Mouse (Mus musculus) CD4-positive, CD25-positive, alpha-beta regulatory T cell, adult 2 months (primary cell): ENCODE results near the gene Tmem44.
A peak's percentile ranks its signal among the peaks of the same experiment; 100 is the strongest.

Experiments
- DNase-seq: peaks from one replicate; pipeline ENCODE4 v3.0.0-alpha.2; 2012; ENCODE audit warnings: low read depth, low spot score

The Tmem44 gene

DNA sequence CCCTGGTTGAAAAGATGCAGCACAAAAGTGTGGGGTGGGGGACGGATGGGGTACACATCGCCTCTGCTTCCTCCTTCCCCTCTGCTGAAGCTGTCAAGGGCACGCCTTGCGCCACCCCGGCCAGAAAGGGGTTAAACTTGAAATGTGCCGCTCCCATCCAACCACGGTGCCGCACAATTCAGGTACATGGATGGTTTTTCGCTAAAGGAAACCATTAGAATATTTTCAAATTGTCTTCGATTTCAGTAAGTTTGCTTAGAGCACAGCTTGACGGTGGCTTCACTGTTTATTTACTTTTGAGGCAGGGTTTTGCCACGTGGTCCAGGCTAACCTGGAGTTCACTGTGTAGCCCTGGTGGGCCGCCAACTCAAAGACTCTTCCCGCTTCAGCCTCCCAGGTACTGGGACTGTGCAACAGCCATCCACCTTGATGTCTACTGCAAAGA lies at the start of gene Tmem44:
Tmem44 (minus strand) TSS at position 95 of the 445 bp plus-strand sequence.
- DNase-seq: no peak

GRCm38 (mm10) chr16:30599491-30600268 lies 49.0 kb upstream of the Tmem44 start, which contains the start of gene Fam43a:
Gene Fam43a, plus strand, starts transcription at chr16:30599723.
- DNase-seq: peak; percentile 85

- peak; percentile 90 for DNase-seq
Observed at GRCm38 (mm10) chr16:30596959-30597681, 46.5 kb upstream of the Tmem44 start.

GRCm38 (mm10) chr16:30595835-30596557 lies 45.4 kb upstream of the Tmem44 start:
- no peak for DNase-seq

GRCm38 (mm10) chr16:30595356-30595755 lies 44.7 kb upstream of the Tmem44 start:
- DNase-seq: no peak

DNA sequence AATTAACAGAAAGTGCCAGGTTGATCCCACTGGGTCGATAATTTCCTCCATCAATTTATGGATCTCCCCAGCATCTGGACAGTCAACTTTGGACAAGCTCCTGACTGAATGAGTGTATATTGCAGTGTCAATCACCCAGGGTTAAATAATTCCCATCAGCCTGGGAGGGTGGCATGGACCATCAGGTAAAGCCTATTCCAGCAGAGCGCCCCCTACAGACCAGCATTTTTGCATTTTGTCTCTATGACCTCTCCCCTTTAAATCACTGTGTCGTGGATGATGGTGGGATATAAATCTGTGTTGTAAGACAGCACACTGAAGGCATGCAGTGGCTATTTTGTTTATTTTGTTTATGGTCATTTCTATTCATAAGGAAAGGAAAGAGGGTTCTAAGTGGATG lies 41.3 kb upstream of the Tmem44 start:
- peak; percentile 42 for DNase-seq

DNA sequence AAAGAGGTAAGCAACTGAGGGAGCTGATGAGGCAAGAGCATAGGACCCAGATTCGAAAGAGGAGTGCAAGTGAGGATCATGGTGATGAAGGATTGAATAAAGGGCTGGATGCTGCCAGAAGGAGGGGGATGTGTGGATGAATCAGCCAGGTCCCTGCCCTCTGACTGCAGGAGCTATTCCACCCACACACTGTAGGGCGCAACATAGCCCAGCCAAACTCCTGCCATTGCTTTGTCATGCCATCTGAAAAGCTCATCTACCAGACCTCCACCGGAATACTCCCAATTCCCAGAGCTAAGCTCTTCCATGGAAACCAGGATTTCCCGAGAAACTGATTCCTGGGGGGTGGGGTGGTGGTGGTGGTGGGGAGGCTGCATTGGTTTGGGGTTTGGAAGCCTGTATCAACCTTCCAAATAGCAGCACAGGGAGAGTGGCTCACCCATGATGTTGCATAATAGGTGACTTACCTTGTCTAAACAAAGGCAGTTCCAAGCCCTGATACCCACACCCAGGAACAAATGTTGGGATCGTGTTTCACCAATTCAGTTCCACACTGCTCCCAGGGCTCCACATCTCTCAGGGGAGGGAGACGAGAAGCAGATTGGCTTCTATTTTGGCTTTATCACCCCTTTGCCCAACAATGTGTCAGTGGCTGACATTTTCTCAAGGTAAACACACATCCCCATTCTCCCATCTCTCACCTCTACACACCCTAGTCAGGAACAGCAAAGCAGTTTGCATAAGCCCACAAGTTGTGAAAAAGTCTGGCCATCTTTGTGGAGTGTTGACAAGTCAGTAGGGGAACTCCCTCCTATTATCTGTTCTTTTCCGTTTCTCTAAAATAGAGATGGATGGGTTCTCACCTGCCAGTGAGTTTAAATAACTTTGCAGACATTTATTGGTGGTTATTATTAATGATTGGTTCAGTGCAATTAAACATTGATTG lies 39.9 kb upstream of the Tmem44 start:
- DNase-seq: no peak

DNA sequence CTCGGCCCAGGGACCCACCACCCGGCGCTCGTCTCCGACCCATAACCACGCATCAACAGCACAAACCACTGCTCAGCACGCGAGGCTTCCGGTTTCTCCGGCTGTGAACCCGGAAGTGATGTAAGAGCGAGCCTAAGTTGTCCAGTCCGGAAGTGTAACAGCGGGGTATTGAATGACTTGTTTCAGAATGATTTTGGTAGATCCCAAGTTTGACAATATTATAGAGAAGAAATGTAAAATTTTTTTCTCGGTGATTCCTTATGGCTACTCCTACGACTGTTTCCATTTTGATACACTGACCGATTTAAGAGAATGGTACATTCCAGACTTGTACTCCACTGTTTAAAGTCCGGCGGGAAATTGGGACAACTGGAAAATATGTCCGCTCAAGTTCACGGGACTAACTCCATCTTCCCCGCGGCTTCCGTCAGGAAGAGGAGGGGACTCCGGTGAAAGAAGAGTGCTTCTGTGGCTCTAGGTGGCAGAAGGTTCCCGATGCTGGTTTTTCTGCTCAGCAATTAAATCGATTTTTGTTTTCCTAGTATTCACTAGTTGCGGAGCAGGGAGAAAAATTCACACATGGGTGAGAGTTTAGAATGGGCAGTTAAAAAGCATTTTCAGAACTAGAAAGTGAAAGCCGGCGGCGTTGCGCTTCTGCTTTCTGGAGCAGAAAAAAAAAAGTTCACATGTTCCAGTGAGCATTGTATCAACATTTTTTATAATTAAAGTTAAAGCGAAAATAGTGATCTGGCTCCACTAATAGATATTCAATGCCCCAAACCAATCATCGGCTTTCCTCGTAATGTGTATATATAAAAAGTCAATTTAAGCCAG lies 37.1 kb upstream of the Tmem44 start, which contains the start of gene Lsg1:
Lsg1 (minus strand) TSS at position 99 of the 834 bp plus-strand sequence.
- peak; percentile 95 for DNase-seq

GRCm38 (mm10) chr16:30586935-30587493 lies 36.4 kb upstream of the Tmem44 start:
- no peak for DNase-seq

- no peak for DNase-seq
Observed at GRCm38 (mm10) chr16:30580765-30581164, 30.1 kb upstream of the Tmem44 start.

GRCm38 (mm10) chr16:30576392-30576791 lies 25.8 kb upstream of the Tmem44 start:
- DNase-seq: no peak

GRCm38 (mm10) chr16:30575815-30576214 lies 25.2 kb upstream of the Tmem44 start:
- DNase-seq: no peak

DNA sequence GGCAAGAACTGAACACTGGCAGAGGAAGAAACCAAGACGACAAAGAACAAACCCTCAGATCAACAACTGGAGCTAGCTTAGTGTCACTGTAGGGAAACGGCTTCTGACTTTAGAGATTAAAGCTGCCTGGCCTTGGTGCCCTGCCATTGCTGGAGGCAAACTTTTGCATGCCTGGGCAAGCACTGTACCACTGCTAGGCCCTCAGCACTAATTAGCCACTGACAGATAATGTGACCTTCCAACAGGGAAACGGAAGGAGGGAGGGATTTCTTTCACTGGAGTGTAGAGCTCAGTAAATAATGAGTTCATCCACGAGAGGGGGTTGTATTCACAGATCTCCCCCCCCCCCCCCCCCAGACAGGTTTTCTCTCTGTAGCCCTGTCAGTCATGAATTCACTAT lies 21.6 kb upstream of the Tmem44 start:
- DNase-seq: no peak

GRCm38 (mm10) chr16:30571378-30571777 lies 20.7 kb upstream of the Tmem44 start:
- DNase-seq: no peak

DNA sequence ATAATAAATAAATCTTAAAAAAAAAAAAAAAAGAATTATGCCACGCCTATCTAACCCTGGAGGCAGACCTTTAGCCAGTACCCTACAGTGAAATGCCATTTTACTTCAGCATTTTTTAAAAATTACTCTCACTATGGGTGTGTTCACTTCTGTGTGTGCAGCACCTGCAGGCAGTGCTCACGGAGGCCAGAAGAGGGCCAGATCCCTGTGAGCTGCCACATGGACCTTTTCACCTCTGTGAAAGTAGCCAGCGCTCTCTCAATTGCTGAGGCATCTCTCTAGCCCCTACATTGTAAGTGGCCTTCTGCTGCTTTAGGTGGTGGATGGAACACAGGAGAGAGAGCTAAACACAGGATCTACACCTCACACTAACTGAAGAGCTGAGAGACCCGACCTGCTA lies 19.5 kb upstream of the Tmem44 start:
- DNase-seq: no peak

GRCm38 (mm10) chr16:30565631-30566030 lies 15.0 kb upstream of the Tmem44 start:
- no peak for DNase-seq

- no peak for DNase-seq
Observed at GRCm38 (mm10) chr16:30560601-30561000, 10.0 kb upstream of the Tmem44 start.

DNA sequence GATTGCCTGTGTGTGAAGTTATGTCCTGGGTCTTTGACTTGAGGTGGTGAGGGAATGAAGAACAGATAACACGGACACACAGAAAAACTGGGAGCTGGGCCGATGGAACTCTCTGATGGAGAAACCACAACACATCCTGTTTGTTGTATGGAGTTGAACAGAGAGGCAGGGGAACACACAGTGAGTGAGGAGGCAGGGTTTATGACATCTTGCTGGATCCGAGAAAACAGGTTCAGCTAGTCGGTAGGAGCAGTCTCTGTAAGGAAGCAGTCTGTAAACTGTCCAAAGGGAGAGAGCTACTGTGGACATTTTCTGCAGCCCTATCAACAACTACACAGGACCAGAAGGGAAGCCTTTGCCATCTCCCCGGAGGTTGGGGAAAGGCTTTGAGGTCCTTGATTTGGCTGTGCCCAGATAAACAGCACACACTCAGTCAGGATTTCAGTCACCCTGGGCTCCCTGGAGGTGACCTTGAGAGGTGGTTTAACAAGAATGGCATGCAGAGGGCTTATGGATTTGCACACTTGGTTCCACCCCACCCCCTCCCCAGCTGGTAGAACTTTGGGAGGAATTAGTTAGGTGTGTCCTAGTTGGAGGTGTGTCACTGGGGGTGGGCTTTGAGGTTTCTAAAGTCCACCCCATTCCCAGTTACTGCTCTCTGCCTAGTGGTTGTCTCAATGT lies 8.8 kb upstream of the Tmem44 start:
- DNase-seq: no peak

DNA sequence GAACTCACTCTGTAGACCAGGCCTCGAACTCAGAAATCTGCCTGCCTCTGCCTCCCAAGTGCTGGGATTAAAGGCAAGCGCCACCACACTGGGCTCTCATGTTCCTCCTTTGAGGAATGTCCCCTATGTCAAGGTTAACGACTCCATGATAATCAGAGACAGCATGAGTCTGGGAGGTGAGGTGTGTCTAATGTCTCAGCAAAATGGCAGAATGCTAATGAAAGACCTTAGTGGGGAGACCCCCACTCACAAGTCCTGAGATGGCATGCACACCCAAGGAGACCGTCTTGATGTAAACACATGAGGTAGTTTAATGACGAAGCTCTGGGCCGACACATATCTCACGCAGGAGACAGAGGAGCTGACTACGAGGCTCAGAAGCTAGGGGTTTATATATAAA lies 3.5 kb upstream of the Tmem44 start:
- no peak for DNase-seq
